Mouse (Mus musculus): ENCODE measurements around the gene Psmb8.

GRCm38 (mm10) chr17:34240366-34240765 lies 42.8 kb downstream of the Psmb8 start:
- TF ChIP-seq NANOG (IDR thresholded peaks at IDR 0.05; ENCODE audit: borderline replicate concordance, low read length) (no peak), CTCF (conservative IDR thresholded peaks at IDR 0.05; ENCODE audit: low read length) (no peak)
